Mouse (Mus musculus): ENCODE results near the gene Top3a. TPM values are rescaled to one million over a fixed set of nuclear protein-coding genes. Genes with fewer than 3 reads are reported as not detected.

Top3a gene
- polyA plus RNA-seq, 1 experiment from 2014 or later: 10.3 TPM

DNA sequence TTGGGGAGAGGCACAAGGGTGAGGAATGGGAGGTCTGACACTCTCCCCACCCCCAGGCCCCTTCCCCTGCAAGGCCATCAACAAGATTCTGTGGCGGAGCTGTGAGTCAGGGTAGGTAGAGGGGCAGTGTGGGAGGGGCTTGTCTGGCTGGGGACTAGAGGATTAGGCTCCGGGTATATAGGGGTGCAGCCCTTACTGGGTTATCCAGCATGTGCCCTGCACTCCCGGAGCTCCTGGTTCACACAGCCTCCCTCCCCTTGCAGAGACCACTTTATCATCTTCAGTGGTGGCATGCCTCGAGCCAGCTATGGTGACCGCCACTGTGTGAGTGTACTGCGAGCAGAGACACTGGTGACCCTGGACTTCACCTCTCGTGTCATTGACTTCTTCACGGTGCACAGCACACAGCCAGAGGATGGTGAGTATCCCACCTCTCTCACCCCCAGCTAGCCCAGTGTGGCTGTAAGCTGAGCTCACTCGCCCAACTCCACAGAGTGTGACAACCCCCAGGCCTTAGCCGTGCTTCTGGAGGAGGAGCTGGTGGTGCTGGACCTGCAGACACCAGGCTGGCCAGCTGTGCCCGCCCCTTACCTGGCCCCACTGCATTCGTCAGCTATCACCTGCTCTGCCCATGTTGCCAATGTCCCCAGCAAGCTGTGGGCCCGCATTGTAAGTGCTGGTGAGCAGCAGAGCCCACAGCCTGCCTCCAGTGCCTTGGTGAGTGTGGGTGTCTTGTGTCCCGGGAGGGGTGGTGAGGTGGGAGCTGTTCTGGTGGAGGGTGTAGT is 70.3 kb downstream of the Top3a start:
- Histone ChIP-seq H3K27ac (no peak overlapping the region), H3K27me3 (no peaks in the 10 kb centered on the region), H3K9ac (no peak overlapping the region), H3K36me3 (peaks cover 76% of the 10 kb centered on the region), H3K4me2 (no peak overlapping the region), H3K4me3 (no peak overlapping the region), H3K9me3 (no peaks in the 10 kb centered on the region), H3K4me1 (replicated peaks) (peaks cover 33% of the 10 kb centered on the region)
- ATAC-seq (ENCODE audit: low FRiP score): no peak
- WGBS: 89% methylated on average over 14 of the region's 14 CpGs

DNA sequence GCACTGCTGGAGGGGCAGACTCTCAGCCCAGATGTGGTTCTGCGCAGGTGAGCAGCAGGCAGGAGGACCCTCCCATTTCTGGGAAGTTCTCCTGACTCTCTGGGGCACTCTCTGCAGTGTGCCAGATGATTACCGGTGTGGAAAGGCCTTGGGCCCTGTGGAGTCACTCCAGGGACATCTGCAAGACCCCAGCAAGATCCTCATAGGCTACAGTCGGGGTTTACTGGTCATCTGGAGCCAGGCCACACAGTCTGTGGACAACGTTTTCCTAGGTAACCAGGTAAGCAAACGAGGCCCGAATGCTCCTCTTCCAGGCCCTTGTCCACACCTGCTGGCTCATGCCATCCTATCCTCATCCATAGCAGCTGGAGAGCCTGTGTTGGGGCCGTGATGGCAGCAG is 71.1 kb downstream of the Top3a start:
- H3K9me3 ChIP-seq: no peaks in the 10 kb centered on the region
- H3K9ac ChIP-seq: no peak overlapping the region
- no peak overlapping the region for H3K4me2 ChIP-seq
- no peaks in the 10 kb centered on the region for H3K27me3 ChIP-seq
- H3K27ac ChIP-seq: no peak overlapping the region
- 93% methylated on average over 7 of the region's 7 CpGs for WGBS
- H3K36me3 ChIP-seq: peaks cover 68% of the 10 kb centered on the region
- H3K4me1 ChIP-seq (replicated peaks): peaks cover 41% of the 10 kb centered on the region
- ATAC-seq (ENCODE audit: low FRiP score): no peak
- H3K4me3 ChIP-seq: no peak overlapping the region

DNA sequence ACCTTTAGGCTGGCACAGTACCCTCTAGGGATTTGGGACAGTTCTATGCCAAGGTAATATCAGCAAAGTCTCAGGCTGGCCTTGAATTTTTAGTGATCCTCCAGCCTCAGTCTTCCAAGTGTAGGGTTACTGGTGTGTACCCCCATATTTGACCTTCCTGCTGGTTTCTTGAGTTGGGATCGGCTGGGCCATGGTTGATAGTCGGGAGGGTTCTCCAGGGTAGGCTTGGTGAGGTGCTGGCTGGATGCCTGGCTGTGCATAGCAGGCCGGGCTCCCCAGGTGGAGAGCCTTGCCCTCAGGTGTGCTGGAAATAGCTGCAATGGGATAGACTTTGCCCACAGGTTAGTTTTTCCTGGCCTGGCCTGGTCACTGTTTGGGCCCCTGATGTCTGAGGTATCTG is 71.9 kb downstream of the Top3a start:
- no peak overlapping the region for H3K9ac ChIP-seq
- 94% methylated on average over 3 of the region's 3 CpGs for WGBS

DNA sequence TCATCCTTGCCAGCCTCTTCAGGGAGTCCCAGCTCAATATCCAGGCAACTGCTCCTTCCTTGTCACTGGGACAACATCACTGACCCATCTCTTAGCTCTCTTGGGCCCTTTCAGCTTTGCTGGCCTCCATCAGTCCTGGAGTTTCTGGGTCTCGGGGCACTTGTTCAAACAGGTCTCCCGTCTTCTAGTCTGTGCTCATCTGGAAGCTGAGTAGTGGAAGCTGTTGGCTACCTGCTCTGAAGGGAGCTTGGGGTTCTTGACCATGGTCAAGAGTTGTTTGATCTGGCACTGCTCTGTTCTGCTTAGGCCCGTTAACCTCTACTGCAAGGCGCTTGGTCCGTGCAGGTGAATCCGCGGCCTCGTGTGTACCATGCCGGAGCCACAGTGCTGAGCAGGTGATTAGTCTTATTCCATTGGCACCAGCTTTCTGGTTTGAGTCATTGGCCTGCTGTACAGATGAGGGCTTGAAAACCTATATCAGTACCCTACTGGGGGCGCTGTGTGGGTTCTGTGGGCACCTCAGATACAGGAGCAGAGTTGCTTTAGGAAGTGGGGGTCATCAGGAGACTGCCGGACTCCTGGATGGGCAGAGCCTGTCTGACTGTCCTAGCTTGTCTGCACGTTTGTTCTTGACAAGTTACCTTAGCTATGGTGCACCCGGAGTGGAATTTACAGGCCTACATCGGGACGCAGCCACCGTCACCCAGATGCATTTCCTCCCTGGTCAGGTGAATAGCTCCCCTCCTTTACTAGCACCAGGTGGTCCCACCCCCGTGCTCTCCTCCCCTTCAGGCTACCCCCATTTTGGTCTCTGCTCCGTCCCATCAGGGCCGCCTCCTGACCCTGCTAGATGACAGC is 72.9 kb downstream of the Top3a start:
- 93% methylated on average over 19 of the region's 19 CpGs for WGBS
- no peak overlapping the region for H3K27ac ChIP-seq
- no peaks in the 10 kb centered on the region for H3K27me3 ChIP-seq
- peaks cover 50% of the 10 kb centered on the region for H3K36me3 ChIP-seq
- H3K4me1 ChIP-seq (replicated peaks): peaks cover 50% of the 10 kb centered on the region
- no peak for ATAC-seq (ENCODE audit: low FRiP score)
- H3K9ac ChIP-seq: no peak overlapping the region
- H3K4me2 ChIP-seq: no peak overlapping the region
- H3K9me3 ChIP-seq: no peaks in the 10 kb centered on the region
- H3K4me3 ChIP-seq: no peak overlapping the region

More for the DNA sequence above, 71.9 kb downstream of the Top3a start:
- ATAC-seq (ENCODE audit: low FRiP score): no peak
- H3K27ac ChIP-seq: no peak overlapping the region
- H3K27me3 ChIP-seq: no peaks in the 10 kb centered on the region
- H3K36me3 ChIP-seq: peaks cover 60% of the 10 kb centered on the region
- H3K4me3 ChIP-seq: no peak overlapping the region
- no peaks in the 10 kb centered on the region for H3K9me3 ChIP-seq
- H3K4me1 ChIP-seq (replicated peaks): peaks cover 49% of the 10 kb centered on the region
- H3K4me2 ChIP-seq: no peak overlapping the region

DNA sequence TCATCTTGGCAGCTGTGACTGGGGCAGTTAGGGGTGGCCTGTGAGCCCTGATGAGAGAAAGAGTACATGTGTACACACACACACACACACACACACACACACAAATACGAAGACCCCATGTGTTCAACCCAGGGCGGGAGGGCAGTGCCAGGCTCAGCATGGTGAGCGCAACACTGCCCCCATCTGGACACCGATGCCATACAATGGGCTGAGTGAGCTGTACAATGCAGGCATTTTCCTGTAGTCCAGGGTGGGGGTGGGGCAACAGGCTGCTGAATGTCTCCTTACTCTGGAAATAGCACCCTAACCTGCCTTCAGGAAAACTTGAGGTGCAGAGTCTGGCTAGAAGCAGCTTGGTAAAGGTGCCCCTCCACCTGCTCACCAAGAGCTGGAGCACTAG is 74.0 kb downstream of the Top3a start:
- H3K27ac ChIP-seq: peak overlapping the region; percentile 48; the same call in 1 of the 2 replicates
- H3K9me3 ChIP-seq: no peaks in the 10 kb centered on the region
- 26% methylated on average over 4 of the region's 4 CpGs for WGBS
- 0 out of 2 replicates have a peak, but pooled peaks have one; percentile 15 for ATAC-seq (ENCODE audit: low FRiP score)
- peak overlapping the region; percentile 30; the same call in 1 of the 2 replicates for H3K9ac ChIP-seq
- no peak overlapping the region; the same call in 1 of the 2 replicates for H3K4me3 ChIP-seq
- H3K4me1 ChIP-seq (replicated peaks): peaks cover 59% of the 10 kb centered on the region
- peaks cover 38% of the 10 kb centered on the region for H3K36me3 ChIP-seq
- H3K27me3 ChIP-seq: no peaks in the 10 kb centered on the region
- H3K4me2 ChIP-seq: peak overlapping the region; percentile 25

DNA sequence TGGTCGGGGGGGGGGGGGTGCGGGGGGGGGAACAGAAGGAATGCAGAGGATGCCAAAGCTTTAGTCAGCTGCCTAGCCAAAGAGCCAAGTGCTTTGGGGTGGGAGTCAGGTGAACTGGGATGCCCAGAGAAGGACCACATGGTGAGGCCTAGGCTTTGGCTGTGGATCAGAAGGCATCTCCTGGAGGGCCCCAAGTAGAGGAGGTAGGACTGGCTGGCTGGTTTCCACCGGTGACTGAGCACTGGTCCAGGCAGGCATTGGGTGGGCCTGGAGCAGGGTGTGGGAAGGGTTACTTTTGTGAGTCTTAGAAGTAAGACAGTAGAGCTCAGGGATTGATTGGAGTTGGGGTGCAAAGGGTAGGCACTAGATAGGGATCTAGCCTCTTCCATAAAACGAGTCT is 75.6 kb downstream of the Top3a start:
- WGBS: 92% methylated on average over 2 of the region's 4 CpGs
- Histone ChIP-seq H3K4me1 (replicated peaks) (peaks cover 59% of the 10 kb centered on the region), H3K36me3 (peaks cover 23% of the 10 kb centered on the region), H3K9ac (no peak overlapping the region), H3K27me3 (no peaks in the 10 kb centered on the region), H3K27ac (no peak overlapping the region), H3K4me2 (peak overlapping the region; percentile 90), H3K4me3 (peak overlapping the region; percentile 89; the same call in 1 of the 2 replicates), H3K9me3 (no peaks in the 10 kb centered on the region)
- ATAC-seq (ENCODE audit: low FRiP score): no peak

DNA sequence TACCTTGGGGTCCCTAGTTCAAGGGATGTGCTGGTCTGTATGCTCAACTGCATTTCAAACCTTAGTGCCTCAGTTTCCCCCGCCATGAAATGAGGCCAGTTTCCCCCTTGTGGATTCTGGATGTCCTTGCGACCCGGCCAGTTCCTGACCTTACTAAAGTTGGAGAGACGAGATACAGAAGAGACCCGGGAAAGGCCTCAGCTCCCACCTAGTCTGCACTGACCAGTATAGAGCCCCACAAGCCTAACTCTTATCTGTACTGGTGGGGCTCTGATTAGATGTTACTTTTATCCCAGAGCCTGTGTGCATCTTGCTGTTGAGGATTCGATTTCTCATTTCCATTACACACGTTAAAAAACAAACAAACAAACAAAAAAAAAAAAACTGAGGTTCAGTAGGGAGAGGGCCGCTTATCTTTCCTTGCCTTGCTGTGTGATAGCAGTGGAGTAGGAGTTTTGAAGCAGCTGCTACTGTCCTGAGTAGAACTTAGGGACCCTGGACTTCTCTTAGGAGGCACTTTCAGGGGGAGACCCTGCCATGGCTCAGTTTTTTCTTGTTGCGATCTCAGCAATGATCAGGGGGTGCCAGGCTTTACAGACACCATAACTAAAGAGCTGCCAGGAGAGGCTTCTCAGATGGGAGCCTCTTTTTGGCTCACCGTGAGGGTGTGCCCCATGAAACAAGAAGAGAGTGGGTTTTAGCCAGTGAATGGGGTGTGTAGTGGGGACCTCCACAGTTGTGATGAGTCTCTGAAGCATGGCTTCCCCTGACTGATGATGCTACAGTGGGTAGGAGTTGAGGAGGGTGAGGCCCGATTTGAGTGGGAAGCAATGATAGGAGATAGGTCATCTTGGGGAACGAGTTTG is 76.6 kb downstream of the Top3a start:
- Histone ChIP-seq H3K9me3 (no peaks in the 10 kb centered on the region), H3K36me3 (peaks cover 13% of the 10 kb centered on the region), H3K4me1 (replicated peaks) (peaks cover 59% of the 10 kb centered on the region), H3K27me3 (no peaks in the 10 kb centered on the region), H3K9ac (peak overlapping the region; percentile 95), H3K27ac (peak overlapping the region; percentile 92), H3K4me3 (peak overlapping the region; percentile 89), H3K4me2 (peak overlapping the region; percentile 90)
- 24% methylated on average over 12 of the region's 12 CpGs for WGBS
- ATAC-seq (ENCODE audit: low FRiP score): no peak

DNA sequence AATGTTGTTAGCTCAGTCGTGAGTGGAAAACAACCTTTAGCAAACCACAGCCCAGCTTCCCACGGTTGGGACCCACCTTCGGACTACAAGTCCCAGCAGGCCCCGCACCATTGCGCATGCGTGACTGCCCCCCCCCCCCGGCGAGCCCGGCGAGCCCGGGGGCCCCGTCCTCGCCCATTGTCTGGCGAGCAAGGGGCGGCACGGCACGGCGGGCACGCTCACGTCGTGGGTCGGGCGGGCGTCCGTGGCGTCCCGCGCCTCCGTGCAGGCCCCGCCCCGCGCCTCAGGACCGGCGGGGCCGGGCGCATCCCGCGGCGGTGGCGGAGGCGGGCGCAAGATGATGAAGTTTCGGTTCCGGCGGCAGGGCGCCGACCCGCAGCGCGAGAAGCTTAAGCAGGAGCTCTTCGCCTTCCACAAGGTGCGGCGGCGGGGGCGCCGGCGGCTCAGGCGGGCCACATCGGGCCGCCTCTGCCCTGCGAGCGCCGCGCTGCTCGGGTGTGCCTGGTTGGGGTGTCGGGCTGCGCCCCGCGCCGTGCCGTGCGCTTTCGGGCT is 77.6 kb downstream of the Top3a start, which contains the start of gene Llgl1:
Gene Llgl1, plus strand, starts transcription at position 200 of the 552 bp plus-strand sequence.
- ATAC-seq (ENCODE audit: low FRiP score): peak; percentile 91
- 0% methylated on average over 44 of the region's 73 CpGs for whole genome bisulfite sequencing
- Histone ChIP-seq H3K36me3 (peaks cover 3% of the 10 kb centered on the region), H3K27me3 (no peaks in the 10 kb centered on the region), H3K4me2 (peak within 1 kb of the TSS; percentile 90), H3K4me3 (peak within 1 kb of the TSS; percentile 89), H3K4me1 (replicated peaks) (peaks cover 52% of the 10 kb centered on the region), H3K9me3 (no peaks in the 10 kb centered on the region), H3K9ac (peak within 1 kb of the TSS; percentile 95), H3K27ac (peak within 1 kb of the TSS; percentile 92)

DNA sequence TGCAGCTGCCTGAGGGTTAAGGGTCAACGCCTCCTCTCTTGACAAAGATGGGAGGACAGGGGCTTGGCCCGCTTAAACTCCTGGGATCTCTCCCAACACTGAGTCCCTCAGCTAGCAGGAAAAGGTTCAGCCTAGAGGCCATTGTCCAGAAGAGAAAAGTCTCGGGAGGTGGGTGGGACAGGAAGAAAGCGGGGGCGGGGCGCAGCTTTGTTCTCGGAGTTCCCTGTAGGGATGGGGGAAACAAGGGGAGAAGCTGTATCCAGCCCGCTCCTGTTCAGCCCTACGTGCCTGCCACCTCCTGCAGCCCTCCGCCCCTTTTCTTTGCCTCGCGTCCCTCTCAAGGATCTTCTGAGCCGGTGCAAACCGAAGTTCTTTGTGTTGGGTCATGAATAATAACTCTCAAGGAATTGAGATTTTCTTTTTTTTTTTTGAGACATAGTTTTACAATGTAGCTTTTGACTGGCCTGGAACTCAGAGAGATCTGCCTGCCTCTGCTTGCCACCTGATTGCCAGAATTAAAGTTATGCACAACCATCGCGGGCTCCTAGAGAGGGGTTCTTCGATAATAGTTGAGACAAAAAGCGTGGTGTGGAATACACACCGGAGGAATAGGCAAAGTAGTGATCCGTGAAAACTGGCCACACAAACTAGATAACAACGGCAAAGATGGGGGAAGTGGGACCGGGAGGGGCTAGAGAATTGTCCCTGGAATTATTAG is 78.2 kb downstream of the Top3a start:
- H3K27me3 ChIP-seq: no peaks in the 10 kb centered on the region
- peaks cover 47% of the 10 kb centered on the region for H3K4me1 ChIP-seq (replicated peaks)
- peak overlapping the region; percentile 61 for H3K4me2 ChIP-seq
- H3K27ac ChIP-seq: peak overlapping the region; percentile 92
- H3K9me3 ChIP-seq: no peaks in the 10 kb centered on the region
- under 1% methylated on average over 22 of the region's 22 CpGs for WGBS
- ATAC-seq (ENCODE audit: low FRiP score): peak; percentile 47
- H3K36me3 ChIP-seq: no peaks in the 10 kb centered on the region
- peak overlapping the region; percentile 89 for H3K4me3 ChIP-seq
- peak overlapping the region; percentile 95 for H3K9ac ChIP-seq

DNA sequence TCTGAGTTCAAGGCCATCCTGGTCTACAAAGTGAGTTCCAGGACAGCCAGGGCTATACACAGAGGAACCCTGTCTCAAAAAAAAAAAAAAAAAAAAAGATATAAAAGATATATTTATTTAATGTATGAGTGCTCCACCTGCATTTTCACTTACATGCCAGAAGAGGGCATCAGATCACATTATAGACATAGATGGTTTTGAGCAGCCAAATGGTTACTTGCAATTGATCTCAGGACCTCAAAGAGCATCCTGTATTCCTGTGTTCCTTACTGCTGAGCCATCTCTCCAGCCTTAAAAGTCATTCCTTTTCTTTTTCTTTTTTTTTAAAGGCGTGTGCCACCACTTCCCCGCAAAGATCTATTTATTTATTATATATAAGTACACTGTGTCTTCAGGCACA is 79.6 kb downstream of the Top3a start:
- no peak overlapping the region for H3K9ac ChIP-seq
- WGBS: 71% methylated on average over 2 of the region's 2 CpGs
- H3K27ac ChIP-seq: no peak overlapping the region
- H3K9me3 ChIP-seq: no peaks in the 10 kb centered on the region
- H3K4me2 ChIP-seq: no peak overlapping the region
- ATAC-seq (ENCODE audit: low FRiP score): no peak
- peaks cover 33% of the 10 kb centered on the region for H3K4me1 ChIP-seq (replicated peaks)
- no peaks in the 10 kb centered on the region for H3K27me3 ChIP-seq
- no peaks in the 10 kb centered on the region for H3K36me3 ChIP-seq
- H3K4me3 ChIP-seq: no peak overlapping the region

DNA sequence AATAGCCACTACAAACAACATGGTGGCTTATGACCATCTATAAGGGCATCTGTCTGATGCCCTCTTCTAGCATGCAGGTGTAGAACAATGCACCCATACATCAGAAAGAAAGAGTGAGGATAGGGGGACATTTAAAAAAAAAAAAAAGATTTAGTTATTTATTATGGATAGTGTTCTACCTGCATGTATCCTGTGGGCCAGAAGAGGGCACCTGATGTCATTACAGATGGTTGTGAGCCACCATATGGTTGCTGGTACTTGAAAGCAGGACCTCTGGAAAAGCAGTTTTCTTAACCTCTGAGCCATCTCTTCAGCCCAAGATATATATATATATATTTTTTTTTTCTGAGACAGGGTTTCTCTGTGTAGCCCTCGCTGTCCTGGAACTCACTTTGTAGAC is 81.0 kb downstream of the Top3a start:
- peaks cover 19% of the 10 kb centered on the region for H3K4me1 ChIP-seq (replicated peaks)
- no peak overlapping the region for H3K9ac ChIP-seq
- WGBS: 68% methylated on average over 1 of the region's 1 CpGs
- H3K36me3 ChIP-seq: no peaks in the 10 kb centered on the region
- H3K9me3 ChIP-seq: no peaks in the 10 kb centered on the region
- H3K27ac ChIP-seq: no peak overlapping the region
- no peak overlapping the region for H3K4me3 ChIP-seq
- ATAC-seq (ENCODE audit: low FRiP score): no peak
- no peaks in the 10 kb centered on the region for H3K27me3 ChIP-seq
- no peak overlapping the region for H3K4me2 ChIP-seq

All from hindbrain, embryonic 13.5 days (tissue).